Comparison of ENCODE assay signal across 25 mouse cellular contexts in genomic region chr7:115766316-115766715, GRCm38 (mm10).
"Had no signal": no experiment of that assay in that cellular context is flagged by ENCODE, and none has a peak within 500 bp of the region (broad histone marks: within the 10 kb centered on the region; RNA-seq: fewer than 3 reads in every experiment).

No protein-coding gene starts in this region.

- H3K4me1 ChIP-seq: heart, embryonic 15.5 days; hindbrain, embryonic 13.5 days; hindbrain, embryonic 15.5 days; kidney, embryonic 15.5 days; limb, embryonic 15.5 days had no signal

- ATAC-seq: hindbrain, postnatal 0 days; intestine, embryonic 16.5 days had no signal

- H3K27ac ChIP-seq: heart, adult 2 months; heart, embryonic 13.5 days; heart, embryonic 15.5 days; hindbrain, embryonic 13.5 days; hindbrain, embryonic 15.5 days; hindbrain, postnatal 0 days; kidney, embryonic 15.5 days; kidney, postnatal 0 days; limb, embryonic 13.5 days; limb, embryonic 15.5 days had no signal

- H3K4me2 ChIP-seq: heart, embryonic 11.5 days; heart, embryonic 13.5 days; heart, embryonic 15.5 days; hindbrain, embryonic 13.5 days; hindbrain, embryonic 15.5 days; kidney, embryonic 15.5 days; limb, embryonic 13.5 days; limb, embryonic 15.5 days had no signal

- H3K9ac ChIP-seq: heart, embryonic 13.5 days; heart, embryonic 15.5 days; hindbrain, embryonic 13.5 days; hindbrain, embryonic 15.5 days; kidney, embryonic 15.5 days; limb, embryonic 13.5 days; limb, embryonic 15.5 days had no signal

- H3K36me3 ChIP-seq: heart, embryonic 13.5 days; heart, embryonic 15.5 days; hindbrain, embryonic 13.5 days; hindbrain, embryonic 15.5 days; kidney, embryonic 15.5 days; limb, embryonic 13.5 days; limb, embryonic 15.5 days had no signal

- H3K27me3 ChIP-seq: heart, embryonic 13.5 days; heart, embryonic 15.5 days; hindbrain, embryonic 13.5 days; hindbrain, embryonic 15.5 days; kidney, embryonic 15.5 days; limb, embryonic 13.5 days; limb, embryonic 15.5 days had no signal

- DNase-seq: gastrocnemius, postnatal 14 days; gastrocnemius, postnatal 36 days; heart, adult 11 months; heart, adult 2 months; heart, postnatal 14 days; heart, postnatal 36 days; kidney, adult 11 months; kidney, adult 2 months; kidney, adult 9 months; kidney, postnatal 14 days; kidney, postnatal 36 days; layer of hippocampus, adult 9-11 months; layer of hippocampus, postnatal 36 days; left cerebral cortex, postnatal 4 days had no signal

- H3K9me3 ChIP-seq: heart, embryonic 13.5 days; heart, embryonic 15.5 days; hindbrain, embryonic 13.5 days; hindbrain, embryonic 15.5 days; kidney, embryonic 15.5 days; limb, embryonic 13.5 days; limb, embryonic 15.5 days had no signal

- H3K4me3 ChIP-seq: heart, adult 2 months; heart, embryonic 13.5 days; heart, embryonic 15.5 days; hindbrain, embryonic 13.5 days; hindbrain, embryonic 15.5 days; kidney, embryonic 15.5 days; limb, embryonic 13.5 days; limb, embryonic 15.5 days had no signal
